Mouse (Mus musculus) forebrain, postnatal 0 days (tissue): ENCODE measurements around the gene Pak3. TPM values are rescaled to one million over a fixed set of nuclear protein-coding genes. Genes with fewer than 3 reads are reported as not detected.

Experiments used
- ATAC-seq: fragments of 200-750 bp; cut with Nextera tagmentation; 2 replicates; pipeline ENCODE4 v1.8.0; 2017; ENCODE audit warnings: mild to moderate bottlenecking, moderate library complexity
- DNase-seq: peaks from one replicate; pipeline ENCODE4 v3.0.0-alpha.2; 2015
- H3K27ac ChIP-seq: fragments of 300-500 bp; sonication (generic); 2 replicates; pipeline ENCODE4 v1.5.1; 2014; ENCODE audit warnings: low read depth, mild to moderate bottlenecking, antibody characterized with exemption, low read length, moderate library complexity, mixed read lengths
- H3K27me3 ChIP-seq: fragments of 300-500 bp; sonication (generic); 2 replicates; pipeline ENCODE4 v1.6.1; 2014; ENCODE audit warnings: mild to moderate bottlenecking, low read length, mixed read lengths; ENCODE audit not compliant: insufficient read depth
- H3K36me3 ChIP-seq: fragments of 300-500 bp; sonication (generic); 2 replicates; pipeline ENCODE4 v1.6.1; 2014; ENCODE audit warnings: mild to moderate bottlenecking, moderate library complexity; ENCODE audit not compliant: insufficient read depth
- H3K4me1 ChIP-seq: fragments of 300-500 bp; sonication (generic); 2 replicates; pipeline ENCODE4 v1.6.1; 2014; ENCODE audit warnings: antibody characterized with exemption; ENCODE audit not compliant: insufficient read depth
- H3K4me2 ChIP-seq: fragments of 300-500 bp; sonication (generic); 2 replicates; pipeline ENCODE4 v1.6.1; 2014; ENCODE audit warnings: low read depth, mild to moderate bottlenecking, moderate library complexity
- H3K4me3 ChIP-seq: fragments of 300-500 bp; sonication (generic); 2 replicates; pipeline ENCODE4 v1.5.1; 2014; ENCODE audit warnings: low read depth, low read length, mixed read lengths
- H3K9ac ChIP-seq: fragments of 300-500 bp; sonication (generic); 2 replicates; pipeline ENCODE4 v1.6.1; 2014; ENCODE audit warnings: mild to moderate bottlenecking
- H3K9me3 ChIP-seq: fragments of 300-500 bp; sonication (generic); 2 replicates; pipeline ENCODE4 v1.6.1; 2016; ENCODE audit warnings: low read length
- CTCF ChIP-seq: sonication (generic); IDR thresholded peaks from 2 replicates; pipeline ENCODE4 v1.5.1; 2016; ENCODE audit warnings: antibody characterized with exemption, control low read depth, low read depth
- WGBS: fragments of 180-500 bp; shearing (Covaris S2); extraction: QIAGEN DNeasy Blood & Tissue Kit; methylation state at CpG from one replicate; pipeline ENCODE4 v1.1.7; 2014; 5-methylcytosine and 5-hydroxymethylcytosine counted together
- polyA plus RNA-seq: library from polyadenylated mRNA; unstranded; fragments of >200 nt; fragmentation: Nextera tagmentation; extraction: Ambion mirVana; gene quantifications from 2 replicates; pipeline ENCODE4 v1.2.1, GENCODE M21; 2015
- total RNA-seq: library from RNA; depleted of rRNA; stranded (reverse); fragments of >200 nt; gene quantifications from 2 replicates; pipeline ENCODE4 v1.2.3, GENCODE M21; 2014

Gene Pak3
- total and polyA plus RNA-seq, 2 experiments from 2014 or later = 185 to 262 TPM

GRCm38 (mm10) chrX:143736035-143736434 is 217.6 kb downstream of the Pak3 start:
- ATAC-seq = peak; percentile 56
- peak; percentile 70 for TF ChIP-seq CTCF

GRCm38 (mm10) chrX:143739171-143739570 is 220.8 kb downstream of the Pak3 start:
- H3K4me1 ChIP-seq = no peaks in the 10 kb centered on the region
- DNase-seq (peak; percentile 70), ATAC-seq (peak; percentile 76; the same call in 1 of the 2 replicates)
- H3K9me3 ChIP-seq = no peaks in the 10 kb centered on the region
- 29% methylated on average over 2 of the region's 2 CpGs for WGBS
- no peak overlapping the region for H3K27ac ChIP-seq
- H3K36me3 ChIP-seq = no peaks in the 10 kb centered on the region
- no peak overlapping the region for H3K9ac ChIP-seq
- TF ChIP-seq CTCF = peak; percentile 72
- no peak overlapping the region for H3K4me3 ChIP-seq
- no peak overlapping the region for H3K4me2 ChIP-seq
- no peaks in the 10 kb centered on the region for H3K27me3 ChIP-seq

More at GRCm38 (mm10) chrX:143736035-143736434, 217.6 kb downstream of the Pak3 start:
- WGBS = 32% methylated on average over 4 of the region's 4 CpGs
- Histone ChIP-seq H3K36me3 (no peaks in the 10 kb centered on the region), H3K4me3 (no peak overlapping the region), H3K9ac (no peak overlapping the region), H3K27me3 (no peaks in the 10 kb centered on the region), H3K27ac (no peak overlapping the region), H3K4me2 (no peak overlapping the region), H3K9me3 (no peaks in the 10 kb centered on the region), H3K4me1 (no peaks in the 10 kb centered on the region)
- peak; percentile 53 for DNase-seq

DNA sequence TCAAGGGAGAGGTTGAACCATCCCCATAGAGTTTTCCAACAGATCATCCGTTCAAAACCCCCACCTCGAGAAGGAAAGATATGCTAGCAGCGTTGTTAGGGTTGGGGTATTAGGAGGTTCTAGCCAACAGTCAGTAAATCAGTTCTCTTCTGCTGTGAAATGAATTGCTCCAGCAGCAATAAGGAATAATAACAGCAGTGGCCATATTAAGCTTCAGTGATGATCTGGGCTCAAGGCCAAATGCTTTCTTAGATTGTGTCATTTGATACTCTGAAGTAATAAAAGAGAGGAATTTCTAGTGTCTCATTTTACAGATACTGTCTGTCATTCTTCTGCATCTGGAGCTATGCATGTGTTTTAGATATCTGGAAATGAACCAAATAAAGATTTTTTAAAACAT is 244.2 kb downstream of the Pak3 start:
- Histone ChIP-seq H3K27ac (no peak overlapping the region), H3K36me3 (no peaks in the 10 kb centered on the region), H3K9me3 (no peaks in the 10 kb centered on the region), H3K4me1 (no peaks in the 10 kb centered on the region), H3K4me2 (no peak overlapping the region), H3K27me3 (no peaks in the 10 kb centered on the region), H3K9ac (no peak overlapping the region), H3K4me3 (no peak overlapping the region)
- no peak for TF ChIP-seq CTCF
- 65% methylated on average over 3 of the region's 3 CpGs for WGBS
- DNase-seq = no peak
- ATAC-seq = no peak

DNA sequence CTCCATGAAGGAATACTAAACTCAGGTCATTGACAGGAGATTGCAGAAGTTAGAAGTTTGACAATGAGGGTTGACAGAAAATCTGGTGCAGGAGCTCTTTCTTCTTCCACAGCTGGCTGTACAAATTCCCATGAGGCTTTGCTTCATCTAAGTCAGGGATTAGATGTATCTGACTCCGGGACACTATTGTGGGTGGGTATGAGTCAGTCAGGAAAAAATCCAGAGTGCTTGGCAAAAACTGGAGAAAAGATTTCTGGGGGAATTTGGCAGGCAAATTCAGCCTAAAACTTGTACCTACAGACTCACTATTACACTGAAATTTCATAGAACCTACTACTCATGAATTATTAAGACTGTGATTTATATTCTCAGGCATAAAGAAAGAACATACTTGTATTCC is 297.6 kb downstream of the Pak3 start:
- Histone ChIP-seq H3K27ac (no peak overlapping the region), H3K4me3 (no peak overlapping the region), H3K4me2 (no peak overlapping the region), H3K9me3 (no peaks in the 10 kb centered on the region), H3K27me3 (no peaks in the 10 kb centered on the region), H3K4me1 (no peaks in the 10 kb centered on the region), H3K9ac (no peak overlapping the region), H3K36me3 (no peaks in the 10 kb centered on the region)
- DNase-seq (no peak), ATAC-seq (no peak)
- WGBS = 88% methylated on average over 1 of the region's 1 CpGs
- no peak for TF ChIP-seq CTCF

GRCm38 (mm10) chrX:143818961-143819360 is 300.6 kb downstream of the Pak3 start:
- DNase-seq (no peak), ATAC-seq (no peak)
- H3K4me1 ChIP-seq = no peaks in the 10 kb centered on the region
- no peaks in the 10 kb centered on the region for H3K27me3 ChIP-seq
- no peak overlapping the region for H3K4me3 ChIP-seq
- no peak overlapping the region for H3K4me2 ChIP-seq
- no peaks in the 10 kb centered on the region for H3K36me3 ChIP-seq
- TF ChIP-seq CTCF = peak; percentile 56
- no peaks in the 10 kb centered on the region for H3K9me3 ChIP-seq
- H3K27ac ChIP-seq = no peak overlapping the region
- WGBS = 91% methylated on average over 2 of the region's 2 CpGs
- no peak overlapping the region for H3K9ac ChIP-seq

GRCm38 (mm10) chrX:143826521-143826920 is 308.1 kb downstream of the Pak3 start:
- no peaks in the 10 kb centered on the region for H3K27me3 ChIP-seq
- H3K4me2 ChIP-seq = no peak overlapping the region
- H3K36me3 ChIP-seq = no peaks in the 10 kb centered on the region
- DNase-seq (no peak), ATAC-seq (no peak)
- WGBS = 60% methylated on average over 4 of the region's 4 CpGs
- no peak for TF ChIP-seq CTCF
- no peak overlapping the region for H3K9ac ChIP-seq
- H3K4me1 ChIP-seq = no peaks in the 10 kb centered on the region
- no peak overlapping the region for H3K4me3 ChIP-seq
- H3K9me3 ChIP-seq = no peaks in the 10 kb centered on the region
- H3K27ac ChIP-seq = no peak overlapping the region

DNA sequence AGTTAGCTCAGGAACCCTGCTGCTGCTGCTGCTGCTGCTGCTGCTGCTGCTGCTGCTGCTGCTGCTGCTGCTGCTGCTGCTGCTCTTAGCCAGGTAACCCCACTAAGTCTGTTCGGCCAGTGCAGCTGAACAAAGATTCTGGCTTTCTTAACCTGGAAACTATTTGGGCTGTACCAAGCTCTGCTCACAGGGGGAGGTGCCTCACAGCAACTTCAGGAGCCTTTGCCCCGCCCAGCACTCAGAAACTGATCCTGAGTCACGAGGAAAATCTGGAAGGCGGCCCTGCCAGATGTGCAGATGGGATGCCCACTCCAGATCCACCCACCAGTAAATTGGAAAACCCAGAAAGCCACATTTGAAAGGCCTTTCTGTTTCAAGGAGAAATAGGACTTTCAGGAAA is 308.8 kb downstream of the Pak3 start, which contains the start of gene Capn6:
TSS of gene Capn6 (minus strand) at position 203 of the 400 bp plus-strand sequence.
- ATAC-seq = no peak
- no peak for TF ChIP-seq CTCF
- no peak for DNase-seq
- Histone ChIP-seq H3K4me3 (no peak within 1 kb of the TSS), H3K36me3 (no peaks in the 10 kb centered on the region), H3K4me2 (no peak within 1 kb of the TSS), H3K27ac (no peak within 1 kb of the TSS), H3K4me1 (no peaks in the 10 kb centered on the region), H3K27me3 (no peaks in the 10 kb centered on the region), H3K9me3 (no peaks in the 10 kb centered on the region), H3K9ac (no peak within 1 kb of the TSS)
- WGBS = 45% methylated on average over 4 of the region's 4 CpGs
